Mouse (Mus musculus): ENCODE data around the gene Ube2k. TPM values are rescaled to one million over a fixed set of nuclear protein-coding genes. Genes with fewer than 3 reads are reported as not detected.

Gene Ube2k
- total and polyA plus RNA-seq, 3 experiments, result 51.4 to 293 (median 56.7) TPM

DNA sequence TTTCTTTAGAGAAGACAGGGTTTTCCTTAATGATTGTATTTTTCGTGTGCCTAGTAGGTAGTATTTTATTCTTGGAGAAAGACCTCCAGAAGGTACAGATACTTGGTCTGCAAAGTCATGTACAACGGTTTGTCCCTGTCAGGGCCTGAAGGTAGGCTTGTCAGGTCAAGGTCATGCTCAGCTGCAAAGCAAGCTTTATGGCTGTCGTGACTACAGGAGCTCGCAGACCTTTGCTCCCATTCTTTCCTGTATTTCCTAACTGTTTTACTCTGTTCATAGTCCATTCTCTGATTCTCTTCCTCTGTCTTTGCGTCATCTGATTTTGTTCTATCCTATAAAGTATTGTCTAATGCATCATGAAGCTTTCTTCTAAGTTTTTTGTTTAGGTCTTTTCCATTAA, 49.3 kb downstream of the Ube2k start:
- Histone ChIP-seq H3K4me3 (replicated peaks in 1 of 3; ENCODE audit: low read depth in 2 of 3, low read length in 2 of 3, poor library complexity in 1 of 3) (no peak overlapping the region), H3K27ac (ENCODE audit: insufficient read depth, low read depth) (no peak overlapping the region), H3K9ac (ENCODE audit: insufficient read depth, low read depth) (no peak overlapping the region), H3K79me2 (replicated peaks; ENCODE audit: control insufficient read depth, extremely low read depth, insufficient read depth, poor library complexity, severe bottlenecking) (no peaks in the 10 kb centered on the region; the same call in 1 of the 2 replicates), H3K27me3 (replicated peaks) (no peaks in the 10 kb centered on the region), H3K4me2 (ENCODE audit: insufficient read depth, low read depth, poor library complexity, severe bottlenecking) (no peak overlapping the region), H3K9me3 (replicated peaks; ENCODE audit: low read length) (no peaks in the 10 kb centered on the region), H3K4me1 (ENCODE audit: control insufficient read depth in 1 of 2, insufficient read depth in 2 of 2) (peaks cover 0 to 4% of the 10 kb centered on the region in 2 experiments; a peak in 1 of 4 replicates), H3K36me3 (replicated peaks in 1 of 2; ENCODE audit: control insufficient read depth in 1 of 2, insufficient read depth in 1 of 2, low read length in 1 of 2) (peaks cover 22 to 64% of the 10 kb centered on the region in 2 experiments)
- dilution Hi-C loops (cut with MboI; ENCODE audit: extremely low pct_ligation_motif_present, extremely low pct_unique_long_range_greater_than_20kb, low sequenced_read_pairs) (no loop called here), in situ Hi-C loops (cut with MboI; ENCODE audit: low pct_ligation_motif_present, low pct_unique_long_range_greater_than_20kb, low sequenced_read_pairs) (no loop called here)
- TF ChIP-seq JUN (IDR thresholded peaks at IDR 0.05; ENCODE audit: insufficient read depth, low read depth, low read length) (no peak), PAX5 (IDR thresholded peaks at IDR 0.05; ENCODE audit: low read length) (no peak), ZC3H11A (IDR thresholded peaks at IDR 0.05; ENCODE audit: low read depth, low read length) (no peak), CHD2 (IDR thresholded peaks at IDR 0.05; ENCODE audit: low read length) (no peak), GABPA (IDR thresholded peaks at IDR 0.05; ENCODE audit: insufficient replicate concordance, low read depth, low read length) (no peak), UBTF (IDR thresholded peaks at IDR 0.05; ENCODE audit: low read depth, low read length) (no peak), MAZ (IDR thresholded peaks at IDR 0.05; ENCODE audit: low read depth, low read length) (no peak), USF1 (IDR thresholded peaks at IDR 0.05; ENCODE audit: low read depth, low read length) (no peak), MAFK (IDR thresholded peaks at IDR 0.05; ENCODE audit: insufficient replicate concordance, low read length) (no peak), BHLHE40 (IDR thresholded peaks at IDR 0.05; ENCODE audit: low read depth, low read length) (no peak), RCOR1 (conservative IDR thresholded peaks at IDR 0.05; ENCODE audit: low read depth, low read length) (no peak), KAT2A (IDR thresholded peaks at IDR 0.05; ENCODE audit: insufficient replicate concordance, low read length) (no peak)
- no peak for DNase-seq (ENCODE audit: extremely low read depth)

DNA sequence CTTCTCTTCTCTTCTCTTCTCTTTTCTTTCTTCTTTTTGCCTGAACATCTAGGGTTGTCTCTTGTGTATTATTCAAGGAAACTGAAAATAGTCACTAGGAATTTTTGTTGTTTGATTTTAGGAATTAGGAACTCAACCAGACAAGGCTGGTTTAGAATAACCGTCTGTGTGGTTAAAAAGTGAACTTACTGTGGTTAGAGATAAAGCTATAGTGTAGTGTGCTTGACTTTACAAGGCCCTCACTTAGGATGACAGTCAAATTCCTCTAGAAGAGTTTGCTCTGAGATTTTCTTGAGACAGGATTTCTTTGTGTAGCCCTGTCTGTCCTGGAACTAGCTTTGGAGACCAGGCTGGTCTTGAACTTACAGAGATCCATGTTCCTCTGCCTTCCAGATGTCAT, 53.2 kb downstream of the Ube2k start:
- no peak for DNase-seq (ENCODE audit: extremely low read depth)
- H3K4me2 ChIP-seq (ENCODE audit: insufficient read depth, low read depth, poor library complexity, severe bottlenecking), result no peak overlapping the region
- in situ Hi-C loops (cut with MboI; ENCODE audit: low pct_ligation_motif_present, low pct_unique_long_range_greater_than_20kb, low sequenced_read_pairs), result no loop called here

More for the DNA sequence above, 53.2 kb downstream of the Ube2k start:
- peaks cover 21 to 69% of the 10 kb centered on the region in 2 experiments for H3K36me3 ChIP-seq (replicated peaks in 1 of 2; ENCODE audit: control insufficient read depth in 1 of 2, insufficient read depth in 1 of 2, low read length in 1 of 2)
- no peak overlapping the region for H3K4me3 ChIP-seq (replicated peaks in 1 of 3; ENCODE audit: low read depth in 2 of 3, low read length in 2 of 3, poor library complexity in 1 of 3)
- no peak overlapping the region for H3K27ac ChIP-seq (ENCODE audit: insufficient read depth, low read depth)
- H3K9ac ChIP-seq (ENCODE audit: insufficient read depth, low read depth), result no peak overlapping the region
- TF ChIP-seq ZNF384 (IDR thresholded peaks at IDR 0.05; ENCODE audit: low read depth, low read length) (no peak), MYC (IDR thresholded peaks at IDR 0.05; ENCODE audit: low read depth, low read length) (no peak), CHD1 (IDR thresholded peaks at IDR 0.05; ENCODE audit: low read depth, low read length) (no peak), POLR2A (IDR thresholded peaks at IDR 0.05; ENCODE audit: low read depth, low read length) (no peak), MAZ (IDR thresholded peaks at IDR 0.05; ENCODE audit: low read depth, low read length) (no peak), PAX5 (IDR thresholded peaks at IDR 0.05; ENCODE audit: low read length) (no peak), HCFC1 (IDR thresholded peaks at IDR 0.05; ENCODE audit: low read depth, low read length) (no peak), JUND (conservative IDR thresholded peaks at IDR 0.05; ENCODE audit: low read depth, low read length) (no peak), RCOR1 (conservative IDR thresholded peaks at IDR 0.05; ENCODE audit: low read depth, low read length) (no peak), POLR2AphosphoS2 (IDR thresholded peaks at IDR 0.05; ENCODE audit: low read depth, low read length) (no peak), SMC3 (IDR thresholded peaks at IDR 0.05; ENCODE audit: low read depth, low read length) (no peak), GABPA (IDR thresholded peaks at IDR 0.05; ENCODE audit: insufficient replicate concordance, low read depth, low read length) (no peak)
- H3K79me2 ChIP-seq (replicated peaks; ENCODE audit: control insufficient read depth, extremely low read depth, insufficient read depth, poor library complexity, severe bottlenecking), result no peaks in the 10 kb centered on the region; the same call in 1 of the 2 replicates
- no peaks in the 10 kb centered on the region for H3K27me3 ChIP-seq (replicated peaks)
- H3K9me3 ChIP-seq (replicated peaks; ENCODE audit: low read length), result no peaks in the 10 kb centered on the region
- no peaks in the 10 kb centered on the region for H3K4me1 ChIP-seq (ENCODE audit: control insufficient read depth in 1 of 2, insufficient read depth in 2 of 2)
- dilution Hi-C loops (cut with MboI; ENCODE audit: extremely low pct_ligation_motif_present, extremely low pct_unique_long_range_greater_than_20kb, low sequenced_read_pairs), result no loop called here
